Mouse (Mus musculus) left cerebral cortex, adult 2 months (tissue): Measurements from ENCODE around the gene Hunk. TPM values are rescaled to one million over a fixed set of nuclear protein-coding genes. Genes with fewer than 3 reads are reported as not detected.
A peak's percentile ranks its signal among the peaks of the same experiment; 100 is the strongest.

Experiments
- DNase-seq, 2 experiments: peaks; one replicate each; pipeline ENCODE4 v3.0.0; 2021 to 2022; ENCODE audit warnings: low spot score in 2 of 2, mixed read lengths in 1 of 2; ENCODE audit errors: extremely low spot score in 1 of 2
- H3K27ac ChIP-seq: fragments of 200-600 bp; 2 replicates; pipeline ENCODE4 v1.8.1; 2022
- H3K4me3 ChIP-seq: fragments of 200-600 bp; 2 replicates; pipeline ENCODE4 v1.8.1; 2022
- CTCF ChIP-seq: fragments of 200-600 bp; IDR thresholded peaks from 2 replicates; pipeline ENCODE4 v1.8.1; 2022; ENCODE audit warnings: antibody characterized with exemption, mild to moderate bottlenecking, moderate library complexity
- intact Hi-C: fragments of 180-260 bp; cut with DNase I; formaldehyde crosslinking; loops from one replicate; pipeline ENCODE4 v1.15.1; 2025
- total RNA-seq, 2 experiments: library from RNA; stranded (reverse); gene quantifications; 2 replicates each; pipeline ENCODE4 v1.2.3; 2021

Hunk gene
- total RNA-seq, 2 experiments from 2014 or later: 14.1 to 27.2 TPM

DNA sequence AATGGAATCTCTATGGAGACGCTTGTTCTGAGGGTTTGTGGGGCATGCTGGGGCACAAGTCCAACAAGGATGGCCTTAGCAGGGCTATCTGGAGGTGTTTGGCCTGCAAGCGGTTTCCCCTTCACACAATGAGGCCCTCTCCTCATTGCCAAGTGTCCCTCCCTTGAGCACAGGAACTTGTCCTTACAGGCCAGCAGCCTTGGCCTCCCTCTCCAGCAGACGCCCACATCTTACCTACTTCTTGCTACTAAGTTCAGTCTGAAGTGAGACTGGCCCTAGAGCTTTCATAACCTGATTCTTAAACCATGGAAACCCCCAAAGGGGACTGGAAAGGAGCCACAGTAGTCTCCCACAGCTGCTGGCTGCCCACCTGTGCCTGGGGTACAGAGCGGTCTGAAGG is 104.3 kb downstream of the Hunk start:
- Histone ChIP-seq H3K4me3 (no peak overlapping the region), H3K27ac (peak overlapping the region; percentile 40; the same call in 1 of the 2 replicates)
- TF ChIP-seq CTCF: no peak
- intact Hi-C loops: loop anchor here (5.0 kb wide), 1 partner anchor 222 kb away; no protein-coding TSS in a partner anchor
- DNase-seq: no peak

DNA sequence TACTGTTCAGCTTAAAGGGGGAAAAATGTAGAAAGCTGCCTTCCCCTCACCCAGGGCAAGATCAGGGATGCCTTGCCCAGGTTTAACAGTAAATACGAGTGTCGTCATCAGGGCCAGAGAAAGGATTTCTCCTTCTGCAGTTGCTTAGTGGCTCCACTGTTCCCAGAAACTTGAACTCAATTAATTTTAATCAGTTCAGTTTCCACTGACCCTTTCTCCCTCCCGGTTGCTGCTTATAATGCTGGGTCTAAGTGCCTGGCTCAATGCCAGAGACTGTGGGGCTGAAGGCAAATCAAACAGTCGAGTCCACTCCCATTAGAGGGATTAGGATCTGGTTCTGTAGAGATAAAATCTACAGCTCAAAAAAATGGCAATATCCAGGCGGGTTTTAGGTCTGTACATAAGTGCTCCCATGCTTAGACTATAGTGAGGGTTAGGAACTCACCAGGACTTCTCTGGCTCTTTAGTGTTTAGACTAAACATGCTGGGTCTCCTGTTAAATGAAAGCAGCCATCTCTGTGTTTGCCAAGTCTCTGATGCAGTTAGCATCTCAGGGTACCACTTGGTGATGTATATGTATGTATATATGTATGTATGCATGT is 106.2 kb downstream of the Hunk start:
- intact Hi-C loops: loop anchor here (5.0 kb wide), 1 partner anchor 220 kb away; no protein-coding TSS in a partner anchor
- no peak for DNase-seq
- no peak overlapping the region for H3K4me3 ChIP-seq
- TF ChIP-seq CTCF: no peak
- H3K27ac ChIP-seq: no peak overlapping the region

DNA sequence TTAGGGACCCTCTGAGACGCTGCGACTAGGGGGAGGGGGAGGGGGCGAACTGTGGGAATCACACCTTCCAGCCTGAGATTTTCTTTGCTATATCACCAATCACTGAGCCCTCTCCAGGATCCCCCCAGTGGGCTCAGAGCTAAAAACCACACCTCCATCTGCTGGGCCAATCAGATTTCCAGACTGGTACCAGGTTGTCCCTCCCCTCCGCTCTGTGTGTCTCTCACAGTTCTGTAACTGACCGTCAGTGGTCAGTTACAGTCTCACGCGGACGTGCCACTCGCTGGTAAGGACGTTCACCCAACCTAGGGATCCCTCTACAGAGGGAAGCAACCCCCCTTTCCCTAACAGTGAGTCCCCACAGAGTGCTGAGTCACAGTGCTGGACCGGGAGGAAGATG is 111.1 kb downstream of the Hunk start:
- no peak for DNase-seq
- Histone ChIP-seq H3K4me3 (no peak overlapping the region), H3K27ac (peak overlapping the region; percentile 59; the same call in 1 of the 2 replicates)
- intact Hi-C loops: loop anchor here (5.0 kb wide), 2 partner anchors 110 to 125 kb away; partner anchors contain the start of gene Hunk
- TF ChIP-seq CTCF: no peak

DNA sequence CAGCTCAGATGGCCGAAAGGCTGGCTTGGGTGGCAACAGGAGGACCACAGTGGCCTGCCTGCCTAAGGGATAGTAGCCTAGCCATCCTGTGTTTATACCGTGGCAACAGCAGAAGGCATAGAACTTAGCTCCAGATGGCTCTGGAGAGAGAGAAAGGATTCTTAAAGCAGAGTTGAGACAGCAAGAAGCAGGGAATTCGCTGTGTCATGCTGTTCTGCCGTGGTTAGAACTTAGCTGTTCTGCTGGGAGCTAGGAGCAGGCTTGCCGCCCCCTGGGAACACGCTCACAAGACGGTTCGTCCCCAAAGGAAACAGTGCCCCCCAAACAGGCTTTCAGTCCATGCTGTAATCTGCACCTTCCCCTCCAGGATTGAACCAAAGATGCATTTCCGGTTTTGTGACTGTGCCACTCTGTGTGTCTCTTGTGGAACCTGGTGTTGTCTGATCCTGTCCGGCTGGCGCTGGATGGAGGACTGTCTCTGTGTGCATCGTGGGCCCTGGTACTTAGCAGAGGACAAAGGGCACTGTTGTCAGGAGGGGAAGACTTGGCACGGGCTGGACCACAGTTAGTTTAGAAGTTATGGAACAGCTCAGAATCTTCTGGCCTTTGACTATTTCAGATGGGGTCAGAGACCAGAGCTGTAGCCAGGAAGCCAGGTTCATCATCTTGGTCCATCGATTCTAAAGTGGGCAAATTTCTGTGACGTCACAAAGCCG is 112.1 kb downstream of the Hunk start:
- intact Hi-C loops: loop anchor here (5.0 kb wide), 2 partner anchors 111 to 124 kb away; partner anchors contain the start of gene Hunk
- peak in 1 of 2 experiments; percentile 24 for DNase-seq
- H3K27ac ChIP-seq: peak overlapping the region; percentile 72
- no peak for TF ChIP-seq CTCF
- H3K4me3 ChIP-seq: no peak overlapping the region

DNA sequence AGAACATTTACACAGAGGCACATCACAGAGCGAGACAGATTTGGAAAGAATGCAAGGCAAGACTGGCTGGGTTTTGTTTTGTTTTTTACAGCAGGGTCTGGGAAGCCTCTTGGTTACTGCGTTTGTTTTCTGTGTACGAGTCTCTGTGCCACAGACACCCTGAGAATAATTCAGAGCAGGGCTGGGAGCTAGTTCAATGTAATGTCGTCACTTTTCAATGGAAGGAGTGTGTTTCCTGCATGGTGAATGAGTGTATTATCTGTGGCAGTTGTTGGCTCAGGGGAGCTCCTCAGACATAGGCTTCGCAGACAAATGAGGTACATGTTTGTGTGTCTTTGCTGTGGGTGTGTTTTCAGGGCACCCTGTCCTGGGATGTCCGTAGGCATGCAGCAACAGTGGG is 115.0 kb downstream of the Hunk start:
- H3K4me3 ChIP-seq: no peak overlapping the region
- TF ChIP-seq CTCF: no peak
- intact Hi-C loops: no loop called here
- DNase-seq: no peak
- no peak overlapping the region for H3K27ac ChIP-seq

DNA sequence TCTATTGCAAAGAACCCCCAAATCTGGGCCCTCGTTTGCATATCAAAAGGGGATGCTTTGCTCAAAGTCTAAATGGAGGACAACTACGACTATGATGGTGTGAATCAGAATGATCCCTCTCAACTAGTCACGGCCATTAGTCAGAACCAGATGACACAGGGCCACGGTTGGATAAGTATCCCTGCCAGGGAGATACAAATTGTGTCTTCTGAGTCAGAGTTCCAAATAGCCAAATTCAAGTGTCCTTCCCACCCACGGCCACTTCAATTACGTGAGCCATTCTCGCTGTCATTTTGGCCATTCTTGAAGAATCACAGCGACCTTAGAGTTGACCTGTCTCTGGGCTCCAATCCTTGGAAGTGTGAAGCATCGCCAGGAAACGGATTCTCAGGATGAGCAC is 119.4 kb downstream of the Hunk start:
- no peak overlapping the region for H3K27ac ChIP-seq
- DNase-seq: no peak
- H3K4me3 ChIP-seq: no peak overlapping the region
- no peak for TF ChIP-seq CTCF
- intact Hi-C loops: no loop called here

DNA sequence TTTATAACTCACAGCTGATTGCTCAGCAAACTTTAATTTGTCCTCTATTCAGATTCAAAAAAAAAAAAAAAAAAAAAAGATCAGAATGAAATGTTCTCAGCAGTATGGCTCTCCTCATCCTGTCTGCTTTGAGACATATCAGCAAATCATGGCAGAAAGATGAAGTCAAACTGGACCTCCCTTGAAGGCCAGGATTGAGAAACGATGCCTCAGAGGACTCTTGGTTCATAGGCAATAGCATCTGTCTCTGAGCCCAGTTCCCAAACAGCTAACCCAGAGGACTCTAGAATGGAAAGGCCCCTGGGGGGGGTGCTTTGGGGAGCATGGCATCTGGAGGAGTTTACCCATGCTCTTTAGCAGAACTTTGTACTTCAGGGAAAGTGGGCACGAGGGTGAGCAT is 119.9 kb downstream of the Hunk start:
- no peak for DNase-seq
- no peak overlapping the region for H3K27ac ChIP-seq
- H3K4me3 ChIP-seq: no peak overlapping the region
- no peak for TF ChIP-seq CTCF
- intact Hi-C loops: no loop called here

DNA sequence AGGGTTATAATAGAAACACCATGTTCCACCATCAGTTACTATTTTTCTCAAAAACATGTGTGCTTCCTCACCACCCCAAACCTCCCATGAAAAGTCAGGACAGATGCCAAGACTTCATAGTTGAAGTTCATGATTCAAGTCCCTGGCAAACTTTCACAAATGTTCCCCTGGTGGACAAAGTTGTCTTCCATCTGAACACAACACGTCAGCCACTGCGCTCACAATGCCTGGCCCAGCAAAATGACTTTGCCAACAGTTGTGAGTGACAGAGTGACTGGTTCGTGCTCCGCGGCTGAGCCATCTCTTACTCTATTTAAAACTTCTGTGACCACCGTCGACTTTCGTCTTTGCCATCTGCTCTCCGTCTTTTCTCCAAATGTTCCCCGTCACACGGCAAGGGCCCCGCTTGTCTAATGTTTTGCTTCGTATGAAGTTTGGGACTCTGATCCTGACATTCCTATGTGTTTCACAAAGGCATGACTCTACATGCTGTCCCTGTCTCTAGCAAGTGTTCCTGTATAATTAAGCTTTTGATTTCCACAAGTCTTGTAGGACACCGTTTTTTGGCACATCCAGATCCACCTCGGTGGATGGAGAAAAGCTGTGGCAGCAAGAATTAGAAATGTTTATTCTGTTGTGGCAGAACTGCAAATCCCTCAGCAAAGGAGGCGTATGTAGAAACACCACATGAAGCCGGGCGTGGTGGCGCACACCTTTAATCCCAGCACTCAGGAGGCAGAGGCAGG is 125.9 kb downstream of the Hunk start:
- Histone ChIP-seq H3K4me3 (no peak overlapping the region), H3K27ac (no peak overlapping the region)
- no peak; the same call in 1 of the 2 replicates for TF ChIP-seq CTCF
- intact Hi-C loops: no loop called here
- no peak for DNase-seq

DNA sequence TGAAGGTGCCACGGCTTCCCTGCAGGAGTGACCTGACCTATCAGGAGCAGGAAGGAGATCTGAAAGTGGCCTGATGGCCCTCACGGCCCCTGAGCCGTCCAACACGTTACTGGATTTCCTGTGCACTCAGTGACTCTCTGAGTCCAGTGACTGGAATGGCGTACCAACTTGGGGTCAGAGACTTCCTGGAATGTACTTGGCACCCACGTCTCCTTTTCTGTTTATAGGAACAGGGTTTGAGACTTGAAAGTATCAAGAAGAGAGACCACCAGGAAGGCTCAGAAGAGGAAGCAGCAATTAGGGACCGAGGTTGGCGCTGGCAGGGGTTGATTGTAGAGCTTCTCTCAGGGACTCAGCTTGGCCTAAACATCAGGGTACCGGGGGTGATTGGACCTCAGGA is 131.2 kb downstream of the Hunk start:
- intact Hi-C loops: no loop called here
- H3K4me3 ChIP-seq: no peak overlapping the region

DNA sequence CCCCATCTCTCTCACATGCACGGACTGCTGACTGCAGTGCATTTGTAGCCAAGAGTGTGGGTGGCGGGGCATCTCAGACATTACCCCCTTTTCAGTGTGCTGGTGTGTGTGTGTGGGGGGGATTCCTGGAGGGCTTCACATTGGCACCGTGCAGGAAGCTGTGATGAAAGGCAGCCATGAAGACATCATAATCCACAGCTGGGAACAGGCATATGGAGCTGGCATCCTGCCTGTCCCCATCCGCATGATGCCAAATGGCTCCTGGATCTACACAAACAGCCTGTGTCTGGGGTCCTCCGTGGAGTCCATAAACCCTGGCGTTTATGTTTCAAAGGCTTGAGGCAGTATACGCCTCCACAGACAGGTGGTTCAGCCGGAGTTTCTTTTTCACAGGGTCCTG is 132.4 kb downstream of the Hunk start:
- no peak for DNase-seq
- H3K27ac ChIP-seq: no peak overlapping the region
- no peak overlapping the region for H3K4me3 ChIP-seq
- no peak for TF ChIP-seq CTCF
- intact Hi-C loops: no loop called here

More for the DNA sequence above, 131.2 kb downstream of the Hunk start:
- no peak overlapping the region for H3K27ac ChIP-seq
- DNase-seq: no peak
- TF ChIP-seq CTCF: no peak

DNA sequence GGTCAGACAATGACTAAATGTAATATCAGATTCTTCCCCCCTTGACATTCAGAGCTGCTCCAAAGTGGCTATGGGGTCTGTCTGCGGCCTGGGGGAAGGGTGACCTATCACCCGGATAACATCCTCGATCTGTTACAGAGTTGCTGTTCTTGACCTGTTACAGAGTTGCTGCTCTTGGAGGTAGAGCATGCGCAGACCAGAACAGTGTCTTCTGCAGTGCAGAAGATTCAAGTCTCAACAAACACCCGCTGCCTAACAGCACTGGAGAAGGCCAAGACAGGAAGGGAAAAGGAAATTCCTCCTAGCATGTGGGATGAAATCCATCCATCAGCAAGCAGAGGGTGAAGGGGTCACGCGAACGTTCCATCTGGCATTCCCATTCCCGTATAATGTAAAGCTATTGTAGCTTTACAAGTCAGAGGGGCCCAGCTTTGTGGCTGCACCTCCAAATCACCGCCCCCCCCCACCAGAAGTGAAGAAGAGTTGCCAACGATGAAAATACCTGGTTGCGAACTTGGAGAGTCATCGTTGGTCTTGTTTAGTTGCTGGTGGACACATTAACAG is 133.0 kb downstream of the Hunk start:
- no peak overlapping the region for H3K4me3 ChIP-seq
- intact Hi-C loops: no loop called here
- no peak for TF ChIP-seq CTCF
- DNase-seq: no peak
- no peak overlapping the region for H3K27ac ChIP-seq
